Mouse (Mus musculus): ENCODE results near the gene Coa5.

DNA sequence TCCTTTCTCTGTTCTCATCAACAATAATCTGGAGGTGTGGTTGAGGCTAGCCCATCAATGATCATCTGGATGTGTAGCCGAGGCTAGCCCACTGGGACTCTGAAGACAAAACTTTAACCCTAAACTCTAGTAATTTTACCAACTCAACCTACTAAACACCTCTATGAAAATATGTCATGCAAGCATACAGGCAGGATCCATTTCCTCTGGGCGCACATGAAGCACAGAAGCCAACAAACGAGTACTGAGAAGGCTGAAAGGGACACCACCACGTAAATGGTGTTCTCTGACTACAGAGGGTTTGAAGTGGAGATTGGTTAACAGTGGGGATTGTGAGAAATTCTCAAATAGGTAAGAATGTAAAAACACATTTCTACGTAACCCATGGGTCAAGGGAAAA is 47.3 kb upstream of the Coa5 start:
- TF ChIP-seq CTCF (conservative IDR thresholded peaks at IDR 0.05 in 1 of 2, IDR thresholded peaks at IDR 0.05 in 1 of 2; ENCODE audit: low read depth in 2 of 2, low read length in 2 of 2) (no peak), JUN (IDR thresholded peaks at IDR 0.05; ENCODE audit: insufficient read depth, low read depth, low read length) (no peak), TCF12 (IDR thresholded peaks at IDR 0.05; ENCODE audit: low read depth, low read length) (no peak)
